Mouse (Mus musculus) ES-E14 (cell line): ENCODE results near the gene Dcun1d2.

Source experiments
- CHD2 ChIP-seq: IDR thresholded peaks from 2 replicates; pipeline ENCODE4 v1.6.1; 2014; ENCODE audit warnings: mild to moderate bottlenecking, low read depth, low read length, inconsistent platforms
- HCFC1 ChIP-seq: IDR thresholded peaks from 2 replicates; pipeline ENCODE4 v1.6.1; 2012; ENCODE audit warnings: low read length, inconsistent platforms, borderline replicate concordance; ENCODE audit not compliant: insufficient read depth
- MAFK ChIP-seq: IDR thresholded peaks from 2 replicates; pipeline ENCODE4 v1.6.1; 2014; ENCODE audit warnings: mild to moderate bottlenecking, low read depth, low read length, inconsistent platforms; ENCODE audit not compliant: insufficient read depth
- ZC3H11A ChIP-seq: IDR thresholded peaks from 2 replicates; pipeline ENCODE4 v1.6.1; 2012; ENCODE audit warnings: low read depth, mild to moderate bottlenecking, inconsistent platforms, low read length, borderline replicate concordance
- ZNF384 ChIP-seq: IDR thresholded peaks from 2 replicates; pipeline ENCODE4 v1.6.1; 2012; ENCODE audit warnings: low read depth, low read length, inconsistent platforms

- TF ChIP-seq CHD2 (no peak), ZNF384 (no peak), MAFK (no peak), ZC3H11A (no peak), HCFC1 (no peak)
Measured at GRCm38 (mm10) chr8:13306309-13306909, 18.5 kb upstream of the Dcun1d2 start.
